Mouse (Mus musculus) kidney, embryonic 16.5 days (tissue): ENCODE results near the gene Zfr2. TPM values are rescaled to one million over a fixed set of nuclear protein-coding genes. Genes with fewer than 3 reads are reported as not detected.
A peak's percentile ranks its signal among the peaks of the same experiment; 100 is the strongest.

Experiments
- ATAC-seq: fragments of 200-750 bp; cut with Nextera tagmentation; 2 replicates; pipeline ENCODE4 v1.8.0; 2017; ENCODE audit warnings: moderate TSS enrichment; ENCODE audit not compliant: low FRiP score, low TSS enrichment
- H3K27ac ChIP-seq: fragments of 300-500 bp; sonication (generic); 2 replicates; pipeline ENCODE4 v1.5.1; 2014; ENCODE audit warnings: low read length
- H3K27me3 ChIP-seq: fragments of 300-500 bp; sonication (generic); 2 replicates; pipeline ENCODE4 v1.6.1; 2014; ENCODE audit warnings: low read length, control low read depth, mixed read lengths; ENCODE audit not compliant: insufficient read depth
- H3K36me3 ChIP-seq: fragments of 300-500 bp; sonication (generic); 2 replicates; pipeline ENCODE4 v1.6.1; 2014; ENCODE audit warnings: low read length, control low read depth, mixed read lengths; ENCODE audit not compliant: insufficient read depth
- H3K4me1 ChIP-seq: fragments of 300-500 bp; sonication (generic); 2 replicates; pipeline ENCODE4 v1.6.1; 2014; ENCODE audit warnings: low read length, control low read depth, mixed read lengths; ENCODE audit not compliant: insufficient read depth
- H3K4me2 ChIP-seq: fragments of 300-500 bp; sonication (generic); replicated peaks from 2 replicates; pipeline ENCODE4 v1.6.1; 2014; ENCODE audit warnings: low read depth, low read length
- H3K4me3 ChIP-seq: fragments of 300-500 bp; sonication (generic); 2 replicates; pipeline ENCODE4 v1.5.1; 2014; ENCODE audit warnings: mild to moderate bottlenecking, low read length
- H3K9ac ChIP-seq: fragments of 300-500 bp; sonication (generic); replicated peaks from 2 replicates; pipeline ENCODE4 v1.6.1; 2014; ENCODE audit warnings: low read length
- H3K9me3 ChIP-seq: fragments of 300-500 bp; sonication (generic); 2 replicates; pipeline ENCODE4 v1.6.1; 2016; ENCODE audit warnings: low read length, control low read depth
- WGBS: fragments of 180-500 bp; shearing (Covaris S2); extraction: QIAGEN DNeasy Blood & Tissue Kit; methylation state at CpG from one replicate; pipeline ENCODE4 v1.1.7; 2014; 5-methylcytosine and 5-hydroxymethylcytosine counted together
- polyA plus RNA-seq: library from polyadenylated mRNA; unstranded; fragments of >200 nt; fragmentation: Nextera tagmentation; extraction: Ambion mirVana; gene quantifications from 2 replicates; pipeline ENCODE4 v1.2.1, GENCODE M21; 2015

The Zfr2 gene
- polyA plus RNA-seq, 1 experiment from 2014 or later: 7.1 TPM

DNA sequence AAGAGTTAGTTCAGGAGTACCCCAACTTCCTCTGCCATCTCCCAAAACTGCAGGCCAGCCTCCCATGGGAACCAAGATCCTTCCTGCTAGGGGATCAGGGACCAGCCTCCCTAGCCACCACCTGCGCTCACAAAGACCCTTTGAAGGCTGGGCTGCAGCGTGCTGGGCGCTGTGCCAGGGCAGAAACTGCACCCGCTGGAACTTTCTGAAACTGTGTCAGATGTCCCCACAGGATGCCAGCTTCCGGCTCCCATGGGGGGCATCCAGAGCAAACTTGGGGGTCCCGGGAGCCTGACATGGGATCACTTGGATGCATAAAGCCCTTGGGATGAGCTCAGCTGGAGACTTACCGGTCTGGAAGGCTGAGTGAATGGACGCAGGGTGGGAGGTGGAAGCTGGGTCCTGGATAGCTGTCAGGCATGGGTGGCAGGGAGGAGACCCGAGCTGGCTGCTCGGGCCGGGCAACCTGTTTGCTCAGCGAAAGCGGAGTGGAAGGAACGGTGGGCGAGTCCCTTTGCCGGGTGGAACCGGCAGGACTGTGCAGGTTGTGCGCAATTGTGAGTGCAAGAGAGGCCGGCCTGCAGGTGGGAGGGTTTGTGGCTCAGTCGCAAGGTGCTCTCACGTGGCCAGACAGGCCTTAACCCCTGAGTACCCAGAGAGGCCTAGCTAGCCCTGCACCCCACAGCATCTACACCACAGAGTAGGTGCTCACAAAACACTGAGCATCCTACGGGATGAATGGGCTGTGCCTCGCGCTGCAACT is 57.9 kb downstream of the Zfr2 start:
- 14% methylated on average over 24 of the region's 24 CpGs for WGBS
- no peak for ATAC-seq
- Histone ChIP-seq H3K27ac (peak overlapping the region; percentile 71), H3K4me2 (peak overlapping the region; percentile 44), H3K36me3 (no peaks in the 10 kb centered on the region), H3K4me1 (peaks cover 46% of the 10 kb centered on the region), H3K9me3 (no peaks in the 10 kb centered on the region), H3K4me3 (peak overlapping the region; percentile 35), H3K27me3 (peaks cover 20% of the 10 kb centered on the region; the same call in 1 of the 2 replicates), H3K9ac (peak overlapping the region; percentile 22)

- peaks cover 20% of the 10 kb centered on the region; the same call in 1 of the 2 replicates for H3K27me3 ChIP-seq
- 65% methylated on average over 9 of the region's 9 CpGs for WGBS
- no peaks in the 10 kb centered on the region for H3K36me3 ChIP-seq
- H3K4me1 ChIP-seq: peaks cover 42% of the 10 kb centered on the region
- H3K4me3 ChIP-seq: peak within 1 kb of the TSS; percentile 94
- peak within 1 kb of the TSS; percentile 22 for H3K9ac ChIP-seq
- H3K27ac ChIP-seq: peak within 1 kb of the TSS; percentile 71
- ATAC-seq: no peak
- no peaks in the 10 kb centered on the region for H3K9me3 ChIP-seq
- peak within 1 kb of the TSS; percentile 93 for H3K4me2 ChIP-seq
These were observed 58.7 kb downstream of the Zfr2 start, which contains the start of gene Tjp3 for GRCm38 (mm10) chr10:81291511-81292104. Gene Tjp3, minus strand, starts transcription at chr10:81291581.

DNA sequence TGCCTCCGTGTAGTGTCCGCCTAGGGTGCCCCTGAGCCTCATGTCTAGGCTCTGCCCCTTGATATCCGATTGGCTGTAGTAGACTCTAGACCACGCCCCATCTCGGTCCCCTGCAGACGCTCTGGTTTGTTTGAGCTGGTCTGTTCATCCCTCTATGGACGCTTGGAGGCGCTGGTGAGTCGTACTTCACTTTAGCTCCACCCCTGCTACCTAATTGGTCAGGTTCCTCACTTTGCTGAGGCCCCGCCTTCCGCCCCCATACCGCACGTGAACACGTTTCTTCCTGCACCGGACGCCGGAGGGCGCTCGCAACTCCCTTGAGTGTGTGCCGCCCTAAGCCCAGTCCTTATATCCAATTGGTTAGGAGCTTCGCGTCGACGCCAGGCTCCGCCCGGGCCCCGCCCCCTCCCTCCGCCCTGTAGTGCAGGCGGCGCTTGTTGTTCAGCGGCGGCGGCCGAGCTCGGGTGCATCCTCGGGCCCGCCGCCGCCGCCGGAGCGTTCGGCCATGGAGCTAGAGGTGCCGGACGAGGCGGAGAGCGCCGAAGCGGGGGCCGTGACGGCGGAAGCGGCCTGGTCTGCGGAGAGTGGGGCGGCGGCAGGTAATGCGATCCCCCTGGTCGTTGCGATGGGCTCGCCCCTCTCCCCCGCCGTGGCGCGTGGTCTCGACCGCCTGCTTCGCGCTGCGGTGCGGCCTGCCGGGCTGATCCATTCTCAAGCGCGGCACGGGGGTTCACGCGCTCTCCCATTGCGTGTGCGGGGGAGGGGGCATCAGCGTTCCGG is 59.8 kb downstream of the Zfr2 start, which contains the start of gene Pip5k1c:
TSS of gene Pip5k1c (plus strand) at position 410 of the 780 bp plus-strand sequence.
- peak; percentile 95 for ATAC-seq
- Histone ChIP-seq H3K9me3 (no peaks in the 10 kb centered on the region), H3K9ac (peak within 1 kb of the TSS; percentile 87), H3K4me2 (peak within 1 kb of the TSS; percentile 93), H3K36me3 (no peaks in the 10 kb centered on the region), H3K27ac (peak within 1 kb of the TSS; percentile 88), H3K4me3 (peak within 1 kb of the TSS; percentile 94), H3K4me1 (peaks cover 42% of the 10 kb centered on the region), H3K27me3 (peaks cover 20% of the 10 kb centered on the region; the same call in 1 of the 2 replicates)
- WGBS: under 1% methylated on average over 64 of the region's 80 CpGs

DNA sequence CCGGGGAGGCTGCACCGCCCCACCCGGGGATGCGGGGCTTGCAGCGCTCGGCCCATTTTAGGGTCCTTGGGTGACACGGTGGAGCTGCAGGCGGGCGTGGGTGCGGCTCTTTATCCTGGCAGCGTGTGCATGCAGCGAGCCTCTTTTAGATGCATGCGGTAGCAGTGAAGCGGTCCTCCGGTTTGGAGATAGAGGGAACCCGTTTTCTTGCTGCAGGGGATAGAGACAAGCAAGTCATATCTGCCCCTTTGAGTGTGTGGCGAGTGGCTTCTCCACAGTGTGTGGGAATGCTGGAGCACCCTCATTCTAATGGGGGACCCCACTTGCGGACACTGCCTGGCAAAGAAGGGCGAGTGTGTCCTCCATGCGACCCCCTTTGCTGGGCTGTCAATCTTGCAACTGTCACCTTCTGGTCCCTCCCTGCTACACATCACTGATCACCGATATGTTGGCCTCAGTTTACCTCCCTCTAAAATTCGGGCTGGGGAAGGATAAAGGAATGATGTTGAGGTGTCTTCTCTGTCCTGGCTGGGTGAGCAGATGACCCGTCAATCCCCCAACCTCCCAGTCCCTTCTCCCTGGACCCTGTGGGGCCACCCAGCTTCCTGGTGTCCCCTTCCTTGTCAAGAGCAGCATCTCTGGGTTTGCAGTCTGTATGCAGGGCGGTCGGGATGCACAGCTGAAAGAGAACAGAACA is 60.5 kb downstream of the Zfr2 start:
- Histone ChIP-seq H3K9me3 (no peaks in the 10 kb centered on the region), H3K4me3 (peak overlapping the region; percentile 94), H3K36me3 (no peaks in the 10 kb centered on the region), H3K27ac (peak overlapping the region; percentile 88), H3K27me3 (peaks cover 20% of the 10 kb centered on the region; the same call in 1 of the 2 replicates), H3K4me1 (peaks cover 40% of the 10 kb centered on the region), H3K4me2 (peak overlapping the region; percentile 93), H3K9ac (peak overlapping the region; percentile 87)
- WGBS: 2% methylated on average over 25 of the region's 25 CpGs
- peak; percentile 0; the same call in 1 of the 2 replicates for ATAC-seq

GRCm38 (mm10) chr10:81294442-81294841 is 61.5 kb downstream of the Zfr2 start:
- H3K4me3 ChIP-seq: peak overlapping the region; percentile 94
- H3K4me2 ChIP-seq: peak overlapping the region; percentile 93
- no peaks in the 10 kb centered on the region for H3K36me3 ChIP-seq
- no peak for ATAC-seq
- no peaks in the 10 kb centered on the region for H3K9me3 ChIP-seq
- H3K27ac ChIP-seq: no peak overlapping the region
- peak overlapping the region; percentile 87 for H3K9ac ChIP-seq
- 26% methylated on average over 8 of the region's 8 CpGs for whole genome bisulfite sequencing
- peaks cover 20% of the 10 kb centered on the region; the same call in 1 of the 2 replicates for H3K27me3 ChIP-seq
- H3K4me1 ChIP-seq: peaks cover 46% of the 10 kb centered on the region

DNA sequence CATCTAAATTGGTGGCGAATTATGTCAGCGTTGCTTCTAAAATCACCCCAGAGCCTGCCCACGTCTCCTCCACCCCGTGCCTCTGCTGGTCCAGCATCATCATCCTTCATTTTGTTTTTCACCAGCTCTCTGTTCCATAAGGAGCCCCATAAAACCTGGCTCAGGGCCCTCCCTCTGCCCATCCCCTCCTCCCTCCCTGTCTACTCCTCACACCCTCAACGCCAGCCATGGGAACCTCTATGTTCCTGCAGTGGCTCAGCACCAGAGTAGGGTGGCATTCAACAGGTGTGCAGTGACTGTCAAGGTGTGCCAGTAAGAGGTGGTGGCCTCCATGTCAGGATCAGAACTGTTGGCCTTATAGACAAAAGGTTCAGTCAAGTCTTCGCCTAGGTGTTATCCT is 62.2 kb downstream of the Zfr2 start:
- Histone ChIP-seq H3K36me3 (no peaks in the 10 kb centered on the region), H3K4me3 (no peak overlapping the region), H3K27me3 (peaks cover 15% of the 10 kb centered on the region; the same call in 1 of the 2 replicates), H3K4me1 (peaks cover 51% of the 10 kb centered on the region), H3K4me2 (no peak overlapping the region), H3K9ac (no peak overlapping the region), H3K27ac (no peak overlapping the region), H3K9me3 (no peaks in the 10 kb centered on the region)
- ATAC-seq: no peak
- 88% methylated on average over 6 of the region's 6 CpGs for WGBS

DNA sequence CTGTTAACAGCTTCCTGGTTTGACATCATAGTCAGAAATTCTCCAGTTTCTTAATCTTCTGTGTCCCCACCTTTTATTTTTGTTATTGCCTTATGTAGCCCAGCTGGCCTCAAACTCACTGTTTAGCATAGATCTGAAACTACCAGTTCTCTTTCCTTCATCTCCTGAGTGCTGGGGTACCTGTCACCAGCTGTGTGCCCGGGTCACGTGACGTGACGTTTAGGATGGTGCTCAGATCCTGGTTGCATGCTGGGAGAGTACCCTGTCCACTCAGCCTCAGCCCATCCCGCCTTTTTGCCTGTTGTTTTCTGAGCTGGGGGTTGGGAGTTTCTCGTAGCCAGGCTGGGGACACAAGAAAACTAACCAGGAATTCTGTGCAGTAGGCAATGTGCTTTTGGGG is 64.3 kb downstream of the Zfr2 start:
- H3K4me3 ChIP-seq: no peak overlapping the region
- no peak for ATAC-seq
- H3K4me2 ChIP-seq: 0 out of 2 replicates have a peak overlapping the region, but pooled peaks have one; percentile 14
- WGBS: 75% methylated on average over 6 of the region's 6 CpGs
- H3K27me3 ChIP-seq: no peaks in the 10 kb centered on the region
- peak overlapping the region; percentile 80 for H3K27ac ChIP-seq
- no peaks in the 10 kb centered on the region for H3K36me3 ChIP-seq
- H3K9ac ChIP-seq: peak overlapping the region; percentile 40; the same call in 1 of the 2 replicates
- H3K9me3 ChIP-seq: no peaks in the 10 kb centered on the region
- peaks cover 70% of the 10 kb centered on the region for H3K4me1 ChIP-seq

- H3K9ac ChIP-seq: peak overlapping the region; percentile 40; the same call in 1 of the 2 replicates
- 27% methylated on average over 9 of the region's 10 CpGs for WGBS
- H3K4me2 ChIP-seq: peak overlapping the region; percentile 14
- ATAC-seq: peak; percentile 43
- no peaks in the 10 kb centered on the region for H3K27me3 ChIP-seq
- peak overlapping the region; percentile 80 for H3K27ac ChIP-seq
- peaks cover 75% of the 10 kb centered on the region for H3K4me1 ChIP-seq
- no peaks in the 10 kb centered on the region for H3K9me3 ChIP-seq
- H3K36me3 ChIP-seq: no peaks in the 10 kb centered on the region
- H3K4me3 ChIP-seq: no peak overlapping the region
These were observed 64.9 kb downstream of the Zfr2 start for GRCm38 (mm10) chr10:81297845-81298244.
